Mouse (Mus musculus) retina, embryonic 14.5 days (tissue): ENCODE data around the gene Cd276.
"Not testable (repeated sequence)": the region's sequence is repeated elsewhere in the genome, so short reads cannot be mapped to it uniquely, and the experiment has no call there.

Experiments
- DNase-seq: peaks from one replicate; pipeline ENCODE4 v3.0.0-alpha.2; 2015; ENCODE audit warnings: low spot score

The Cd276 gene

DNA sequence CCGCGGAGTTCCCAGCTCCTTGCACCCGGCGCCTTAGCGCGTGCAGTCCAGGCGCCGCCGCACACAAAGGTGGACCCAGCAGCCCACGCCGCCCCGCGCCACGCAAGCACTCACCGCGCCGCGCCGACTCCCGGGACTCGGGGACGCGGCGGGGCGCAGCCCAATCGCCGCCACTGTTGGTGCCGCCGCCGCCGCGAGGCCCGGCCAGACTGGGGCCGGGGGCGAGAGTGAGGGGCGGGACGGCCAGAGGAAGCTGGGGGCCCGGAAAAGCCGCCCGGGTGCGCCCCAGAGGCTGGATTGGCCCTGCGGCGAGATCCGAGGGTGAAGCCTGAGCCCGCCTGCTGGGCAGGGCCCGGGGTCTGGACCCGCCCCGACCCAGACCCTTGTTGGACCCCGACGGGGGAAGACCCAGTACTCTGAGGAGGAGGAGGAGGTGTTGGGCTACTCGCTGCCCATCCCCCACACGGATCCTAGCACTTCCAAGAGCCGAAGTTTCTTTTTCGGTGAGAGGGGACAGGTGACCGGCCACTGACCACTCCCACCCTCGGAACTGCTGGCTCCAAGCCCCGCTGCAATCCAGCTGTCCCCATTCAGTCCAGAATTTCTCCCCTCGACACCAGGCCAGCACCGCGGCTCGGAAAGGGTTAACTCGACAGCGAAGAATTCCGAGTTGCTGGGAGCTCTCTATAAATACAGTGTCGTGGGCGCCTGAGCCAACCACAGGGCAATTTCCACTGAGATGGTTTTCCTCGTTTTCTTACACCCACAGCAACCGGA is at the start of gene Cd276:
Gene Cd276 (minus strand): TSS at position 530 of the 777 bp plus-strand sequence.
- DNase-seq: peak; percentile 76

DNA sequence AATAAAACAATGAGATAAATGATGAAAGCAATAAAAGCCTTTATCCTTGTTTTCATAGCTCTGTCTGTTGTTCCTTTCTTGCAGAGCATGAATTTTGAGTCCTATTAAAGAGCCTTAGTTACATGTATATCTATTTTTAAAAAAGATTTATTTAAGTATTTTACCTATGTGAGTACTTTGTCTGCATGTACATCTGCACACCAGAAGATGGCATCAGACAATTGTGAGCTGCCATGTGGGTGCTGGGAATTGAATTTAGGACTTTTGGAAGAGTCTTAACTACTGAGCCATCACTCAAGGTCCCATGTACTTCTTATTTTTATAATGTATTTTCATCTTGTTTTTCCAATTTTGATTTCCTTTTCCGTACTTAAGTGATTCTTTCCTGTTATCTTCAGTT is 40.1 kb upstream of the Cd276 start:
- no peak for DNase-seq

DNA sequence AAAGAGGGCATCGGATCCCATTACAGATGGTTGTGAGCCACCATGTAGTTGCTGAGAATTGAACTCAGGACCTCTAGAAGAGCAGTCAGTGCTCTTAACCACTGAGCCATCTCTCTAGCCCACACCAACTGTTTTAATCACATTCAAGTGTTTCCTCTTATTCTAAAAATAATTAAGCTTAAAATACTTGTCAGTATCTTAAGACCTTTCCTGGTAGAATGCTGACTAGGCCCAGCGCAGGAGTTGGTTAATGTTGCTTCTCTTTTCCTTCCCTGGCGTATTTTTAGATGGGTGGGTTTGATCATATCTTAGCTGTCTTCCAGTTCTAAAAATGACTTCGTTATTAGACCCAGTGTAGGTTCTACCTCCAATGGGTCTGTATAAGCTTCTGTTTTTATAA is 33.4 kb upstream of the Cd276 start:
- no peak for DNase-seq

DNA sequence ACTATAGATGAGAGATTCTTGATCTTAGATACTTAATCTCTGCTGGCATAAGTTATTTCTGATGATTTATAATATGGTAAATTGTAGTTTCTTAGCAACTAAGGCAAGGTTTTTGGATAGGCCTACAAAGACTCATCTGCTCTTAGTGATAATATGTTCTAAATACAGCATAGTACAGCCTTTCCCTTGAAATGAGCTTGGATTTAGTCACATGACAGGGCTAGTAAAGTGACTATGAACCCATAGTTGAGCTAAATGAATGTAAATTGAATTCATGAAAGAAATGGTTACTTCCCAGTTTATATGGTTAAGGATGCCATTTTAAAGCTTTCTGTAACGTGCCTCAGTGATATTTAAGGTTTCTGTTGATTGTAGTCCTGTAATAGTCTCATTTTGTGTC is 29.1 kb upstream of the Cd276 start:
- no peak for DNase-seq

DNA sequence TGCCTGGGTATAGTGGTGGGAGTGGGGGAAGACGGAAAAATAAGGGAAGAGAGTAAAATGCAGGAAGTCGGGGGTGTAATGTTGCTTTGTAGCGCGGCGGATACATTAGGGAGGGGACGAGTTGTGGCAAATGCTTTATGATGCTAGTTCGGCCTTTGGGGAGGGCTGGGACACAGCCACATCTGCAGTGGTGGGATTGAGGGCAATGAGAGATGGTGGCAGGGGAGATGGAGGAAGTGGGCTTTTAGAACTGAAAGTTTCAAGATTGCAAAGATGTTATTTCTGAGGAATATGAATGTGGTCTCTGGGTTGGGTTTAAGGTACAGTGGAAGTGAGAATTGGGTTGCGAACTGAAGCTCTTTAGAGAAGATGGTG is 28.0 kb upstream of the Cd276 start:
- peak; percentile 39 for DNase-seq

DNA sequence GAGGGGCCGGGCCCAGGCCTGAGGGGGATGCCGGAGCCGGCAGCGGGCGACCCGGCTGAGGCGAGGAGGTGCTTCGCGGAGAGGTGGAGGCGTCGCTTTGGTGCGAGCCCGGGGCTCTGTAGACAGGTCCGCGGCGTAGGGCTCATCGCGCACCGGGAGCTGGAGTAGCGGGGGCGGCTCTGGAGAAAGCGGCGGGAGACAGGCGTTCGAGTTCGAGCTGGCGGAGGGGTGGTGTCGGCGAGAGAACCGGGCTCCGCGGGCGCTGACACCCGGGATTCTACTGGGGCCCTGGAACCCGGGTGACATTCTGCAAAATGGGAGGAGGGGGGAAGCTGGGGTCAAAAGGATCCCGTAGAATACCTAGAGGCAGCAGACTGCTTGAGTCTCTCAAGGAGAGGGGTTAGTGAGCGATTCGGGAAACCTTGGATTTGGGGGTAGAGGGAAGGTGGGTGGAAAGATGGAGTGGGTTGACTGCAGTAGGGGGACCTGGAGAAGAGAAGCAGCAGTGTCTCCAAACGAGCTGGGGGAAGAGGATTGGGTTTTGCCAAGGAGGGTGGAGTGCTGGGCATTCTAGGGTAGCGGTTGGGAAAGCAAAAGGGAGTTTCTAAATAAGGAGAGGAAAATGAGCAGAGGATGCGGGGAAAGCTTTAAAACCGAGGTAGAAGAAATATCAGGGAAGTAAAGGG is 27.5 kb upstream of the Cd276 start:
- no peak for DNase-seq

DNA sequence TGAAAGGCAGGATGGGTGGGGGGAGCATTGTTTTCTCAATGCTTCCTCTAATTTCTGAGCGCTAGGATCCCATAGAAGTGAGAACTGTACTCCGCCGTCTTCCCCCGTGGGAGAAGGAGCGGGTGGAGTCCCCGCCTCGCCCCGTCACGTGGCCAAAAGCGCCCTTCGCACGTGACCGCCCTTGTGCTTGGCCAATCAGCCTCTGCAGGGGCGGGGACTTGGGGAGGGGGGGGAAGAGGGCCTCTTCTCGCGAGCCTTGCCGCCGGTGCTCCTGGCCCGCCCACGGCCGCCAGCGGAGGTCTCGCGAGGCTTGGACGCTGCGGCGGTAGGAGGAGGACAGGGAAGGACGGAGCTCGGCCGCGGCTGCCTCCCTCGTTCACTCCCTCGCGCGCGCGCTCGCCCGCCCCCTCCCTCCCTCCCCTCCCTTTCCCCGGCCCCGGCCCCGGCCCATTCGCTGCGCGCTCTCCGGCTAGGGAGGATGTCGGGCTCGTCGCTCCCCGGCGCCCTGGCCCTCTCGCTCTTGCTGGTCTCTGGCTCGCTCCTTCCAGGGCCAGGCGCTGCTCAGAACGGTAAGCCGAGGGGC is 26.8 kb upstream of the Cd276 start, which contains the start of gene Nptn:
Gene Nptn (plus strand): TSS at position 283 of the 583 bp plus-strand sequence.
- DNase-seq: peak; percentile 98

DNA sequence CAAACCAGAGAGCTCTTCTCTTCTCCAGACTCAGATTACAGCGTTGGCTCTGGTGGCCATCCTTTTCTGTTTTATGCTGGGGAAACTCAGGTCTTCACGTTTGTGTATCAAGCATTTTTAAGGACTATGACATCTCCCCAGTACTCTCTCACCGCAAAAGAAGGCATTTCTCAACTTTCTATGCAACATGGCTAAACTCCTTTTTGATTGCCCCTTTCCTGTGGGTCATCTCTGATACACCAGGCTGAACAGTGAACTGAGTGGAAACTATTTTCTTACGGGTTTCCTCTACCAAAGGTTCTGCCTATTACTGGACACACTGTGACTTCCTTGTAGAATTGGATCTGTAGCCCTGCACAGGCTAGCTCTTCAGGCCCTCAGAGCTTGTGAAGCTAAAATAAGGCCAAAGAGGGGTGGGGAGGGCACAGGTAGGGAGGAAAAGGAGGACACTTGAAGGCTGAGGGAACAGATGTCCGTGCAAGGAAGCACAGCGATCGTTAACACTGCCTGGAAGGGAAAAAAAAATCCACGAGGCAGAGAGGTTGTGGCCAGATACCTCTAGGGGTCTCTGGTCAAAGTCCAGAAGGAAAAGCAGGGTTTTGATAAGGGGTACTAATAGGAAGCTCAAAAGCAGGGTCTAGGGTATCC is 26.2 kb upstream of the Cd276 start:
- no peak for DNase-seq

DNA sequence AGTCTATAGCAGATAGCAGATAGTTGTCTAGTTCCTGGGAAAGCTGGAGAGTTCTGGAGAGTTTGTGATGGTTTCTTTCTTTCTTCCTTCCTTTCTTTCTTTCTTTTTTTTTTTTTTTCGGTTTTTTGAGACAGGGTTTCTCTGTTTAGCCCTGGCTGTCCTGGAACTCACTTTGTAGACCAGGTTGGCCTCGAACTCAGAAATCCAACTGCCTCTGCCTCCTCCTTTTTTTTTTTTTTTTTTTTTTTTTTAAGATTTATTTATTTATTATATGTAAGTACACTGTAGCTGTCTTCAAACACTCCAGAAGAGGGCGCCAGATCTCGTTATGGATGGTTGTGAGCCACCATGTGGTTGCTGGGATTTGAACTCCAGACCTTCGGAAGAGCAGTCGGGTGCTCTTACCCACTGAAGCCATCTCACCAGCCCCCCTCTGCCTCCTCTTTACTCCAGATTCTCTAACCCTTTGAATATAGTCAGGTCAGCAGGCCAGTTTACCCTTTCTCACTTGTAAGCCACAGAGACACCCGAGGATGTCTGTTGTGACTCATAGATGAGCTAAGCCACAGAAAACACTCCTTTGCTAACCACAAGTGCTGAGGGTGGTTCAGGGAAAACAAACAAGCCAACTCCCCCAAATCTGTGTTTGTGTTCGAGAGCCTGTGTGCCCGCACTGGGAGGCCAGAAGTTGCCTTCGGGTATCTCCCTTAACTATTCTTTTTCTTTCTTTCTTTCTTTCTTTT is 25.4 kb upstream of the Cd276 start:
- DNase-seq: not testable (repeated sequence)

DNA sequence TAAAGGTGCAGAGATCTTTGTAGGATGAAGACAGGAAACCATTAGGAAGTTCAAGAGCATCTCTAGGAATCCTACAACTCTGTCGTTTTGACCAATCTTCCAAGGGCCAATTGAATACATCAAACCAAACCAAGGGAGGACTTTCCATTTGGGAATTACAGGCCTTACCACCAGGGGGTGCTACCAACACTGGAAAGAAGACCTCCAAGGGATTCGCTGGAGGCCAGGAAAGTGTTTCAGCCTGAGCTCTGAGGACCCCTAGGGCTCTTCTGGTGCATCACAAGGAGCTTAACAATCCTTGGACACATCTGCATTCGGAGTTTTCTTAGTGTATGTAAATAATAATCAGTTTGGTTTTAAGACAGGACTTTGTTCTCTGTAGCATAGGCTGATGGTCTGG is 23.4 kb upstream of the Cd276 start:
- peak; percentile 93 for DNase-seq

DNA sequence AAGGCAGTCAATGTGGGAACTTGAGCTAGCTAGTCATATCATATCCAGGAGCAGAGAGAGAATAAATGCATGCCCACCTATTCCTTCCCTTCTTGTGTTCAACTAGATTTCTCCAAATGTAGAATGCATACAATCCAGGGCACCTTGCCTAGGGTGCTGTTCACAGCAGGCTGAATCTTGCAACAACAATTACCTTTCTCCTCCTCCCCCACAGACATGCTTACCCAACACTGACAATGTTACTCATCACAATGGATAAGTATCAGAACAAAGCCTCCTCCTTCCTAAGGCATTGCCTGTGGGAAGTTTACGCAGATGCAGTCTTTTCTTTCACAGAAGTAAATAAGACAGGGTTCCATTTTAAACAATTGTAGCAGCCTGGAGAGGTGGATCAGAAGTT is 15.8 kb upstream of the Cd276 start:
- no peak for DNase-seq

DNA sequence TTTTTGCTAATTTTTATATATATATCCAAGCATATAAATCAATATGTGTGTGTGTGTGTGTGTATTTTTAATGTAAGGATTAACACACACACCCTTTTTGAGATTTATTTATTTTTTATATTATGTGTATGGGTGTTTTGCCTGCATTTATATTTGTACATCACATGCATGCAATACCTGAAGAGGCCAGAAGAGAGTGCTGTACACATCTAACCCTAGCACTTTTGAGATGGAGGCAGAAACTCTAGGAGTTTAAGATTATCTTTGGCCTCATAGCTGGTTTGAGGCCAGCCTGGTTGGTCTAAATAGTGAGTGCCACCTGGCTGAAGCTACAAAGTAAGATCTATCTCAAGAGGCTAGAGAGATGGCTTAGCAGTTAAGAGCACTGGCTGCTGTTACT is 12.4 kb upstream of the Cd276 start:
- peak; percentile 63 for DNase-seq

DNA sequence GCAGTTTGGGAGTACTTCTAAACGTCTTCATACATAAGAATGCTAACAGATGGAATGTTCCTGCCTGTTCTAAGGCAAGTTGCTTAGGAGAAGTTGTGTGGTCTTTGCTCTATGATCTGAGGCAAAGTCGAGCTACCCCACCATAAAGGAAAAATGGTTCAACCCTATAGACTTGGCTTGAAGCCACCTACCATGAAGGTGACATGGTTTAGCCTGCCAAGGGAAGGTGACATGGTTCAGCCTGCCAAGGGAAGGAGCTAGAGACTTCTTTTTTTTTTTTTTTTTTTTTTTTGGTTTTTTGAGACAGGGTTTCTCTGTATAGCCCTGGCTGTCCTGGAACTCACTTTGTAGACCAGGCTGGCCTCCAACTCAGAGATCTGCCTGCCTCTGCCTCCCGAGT is 10.7 kb upstream of the Cd276 start:
- not testable (repeated sequence) for DNase-seq

DNA sequence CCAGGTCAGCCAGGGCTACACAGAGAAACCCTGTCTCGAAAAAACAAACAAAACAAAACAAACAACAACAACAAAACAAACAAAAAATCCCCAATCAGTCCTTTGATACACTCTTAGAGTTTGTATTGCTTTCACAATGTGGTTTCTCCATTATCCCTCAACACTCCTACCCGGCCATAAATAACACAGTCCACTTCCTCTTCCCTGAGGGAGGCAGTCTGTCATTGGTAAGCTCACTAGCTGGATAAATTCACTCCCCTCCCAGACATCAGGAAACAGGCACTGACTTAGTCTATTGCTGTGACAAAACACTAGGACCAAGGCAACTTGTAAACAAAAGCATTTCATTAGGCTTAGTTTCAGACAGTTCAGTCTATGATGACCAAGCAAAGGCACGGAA is 5.0 kb upstream of the Cd276 start:
- DNase-seq: no peak

DNA sequence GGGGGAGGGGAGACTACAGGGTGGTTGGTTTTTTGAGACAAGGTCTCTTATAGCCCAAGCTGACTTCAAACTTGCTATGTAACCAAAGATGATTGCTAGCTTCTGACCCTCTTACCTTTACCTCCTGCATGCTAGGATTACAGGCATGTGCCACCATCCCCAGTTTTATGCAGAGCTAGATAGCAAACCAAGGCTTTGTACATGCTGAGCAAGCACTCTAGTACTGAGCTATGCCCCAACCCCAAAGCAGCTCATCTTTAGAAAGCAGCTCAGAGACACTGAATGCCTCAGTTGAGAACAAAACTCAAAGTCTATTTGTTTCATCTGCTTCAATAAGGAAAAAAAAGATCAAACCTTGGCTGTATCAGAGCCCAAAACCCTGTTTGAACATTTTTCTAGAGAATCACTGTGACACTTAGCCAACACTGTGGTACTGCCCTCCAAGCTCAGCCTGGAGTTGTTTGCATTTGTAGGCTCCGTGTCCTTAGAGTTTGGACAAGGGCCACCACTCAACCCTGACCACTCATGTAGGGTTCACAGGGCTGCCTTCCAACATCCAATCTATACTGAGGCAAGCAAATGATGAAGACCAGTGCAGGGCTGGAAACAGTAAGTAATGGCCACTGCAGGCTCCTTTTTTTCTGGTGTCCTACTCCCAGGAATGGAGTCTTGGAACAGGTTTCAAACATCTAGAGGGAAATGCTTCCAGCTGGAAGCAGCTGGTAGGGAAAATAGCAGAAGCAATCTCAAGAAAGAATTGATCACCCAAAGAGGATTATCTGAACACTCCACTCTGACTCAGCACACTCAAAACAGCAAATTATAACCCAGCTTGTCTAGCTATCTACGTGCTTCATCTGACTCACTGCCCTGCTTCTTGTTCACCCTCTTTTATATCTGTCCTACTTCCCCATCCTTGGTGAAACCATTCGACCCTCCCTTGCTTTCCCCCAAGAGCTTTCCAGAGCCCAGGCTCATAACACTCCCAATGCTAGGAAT is 2.5 kb upstream of the Cd276 start:
- DNase-seq: no peak

DNA sequence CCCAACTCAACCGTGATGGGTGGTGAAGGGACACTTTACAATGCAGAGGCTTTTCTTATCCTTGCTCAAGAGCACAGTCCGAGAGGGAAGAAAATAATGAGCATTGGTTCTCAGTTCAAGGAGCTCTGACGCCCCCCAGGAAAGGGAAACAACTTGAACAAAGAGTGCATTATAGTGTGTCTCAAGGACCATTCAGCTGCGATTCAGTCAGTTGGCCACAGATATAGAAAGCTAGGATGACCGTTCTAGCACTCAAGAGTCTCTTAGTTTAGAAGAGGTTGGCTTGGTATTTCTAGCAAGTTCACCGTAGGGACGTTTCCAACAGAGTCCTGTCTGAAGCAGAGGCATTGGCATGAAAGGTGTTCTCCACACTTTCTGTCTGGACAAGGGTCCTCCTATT is 1.4 kb upstream of the Cd276 start:
- DNase-seq: no peak

DNA sequence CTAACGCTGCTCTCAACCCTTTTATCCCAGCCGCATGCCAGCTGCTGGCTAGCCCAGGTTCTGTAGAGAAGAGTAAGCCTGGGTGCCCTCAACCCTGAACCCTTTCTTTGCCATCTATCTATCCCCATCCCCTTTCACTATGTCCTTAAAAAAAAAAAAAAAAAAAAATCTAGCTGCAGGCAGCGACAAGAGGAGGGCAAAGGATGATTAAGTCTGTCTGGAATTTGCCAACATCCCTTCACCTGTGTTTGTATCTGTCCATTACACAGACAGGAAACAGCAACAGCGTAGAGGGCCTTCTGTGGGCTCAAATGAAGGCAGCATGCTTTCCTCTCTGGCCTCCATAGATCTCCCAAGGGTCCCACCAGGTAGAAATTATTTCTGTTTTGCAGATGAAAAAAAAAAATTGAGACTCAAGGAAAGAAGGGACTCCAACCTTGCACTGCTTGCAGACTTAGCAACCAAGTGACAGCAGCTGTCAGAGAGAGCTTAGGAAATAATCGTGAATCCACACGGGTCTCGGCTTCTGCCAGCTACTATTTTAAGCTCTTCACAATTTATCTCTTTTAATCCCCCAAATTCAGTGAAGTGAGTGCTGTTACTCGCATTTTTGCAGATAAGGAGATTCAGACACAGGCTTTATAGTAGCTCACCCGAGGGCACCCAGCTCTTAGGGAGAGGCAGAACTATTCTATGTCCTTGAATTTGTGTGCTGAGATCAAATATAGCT is 613 bp upstream of the Cd276 start:
- no peak for DNase-seq

DNA sequence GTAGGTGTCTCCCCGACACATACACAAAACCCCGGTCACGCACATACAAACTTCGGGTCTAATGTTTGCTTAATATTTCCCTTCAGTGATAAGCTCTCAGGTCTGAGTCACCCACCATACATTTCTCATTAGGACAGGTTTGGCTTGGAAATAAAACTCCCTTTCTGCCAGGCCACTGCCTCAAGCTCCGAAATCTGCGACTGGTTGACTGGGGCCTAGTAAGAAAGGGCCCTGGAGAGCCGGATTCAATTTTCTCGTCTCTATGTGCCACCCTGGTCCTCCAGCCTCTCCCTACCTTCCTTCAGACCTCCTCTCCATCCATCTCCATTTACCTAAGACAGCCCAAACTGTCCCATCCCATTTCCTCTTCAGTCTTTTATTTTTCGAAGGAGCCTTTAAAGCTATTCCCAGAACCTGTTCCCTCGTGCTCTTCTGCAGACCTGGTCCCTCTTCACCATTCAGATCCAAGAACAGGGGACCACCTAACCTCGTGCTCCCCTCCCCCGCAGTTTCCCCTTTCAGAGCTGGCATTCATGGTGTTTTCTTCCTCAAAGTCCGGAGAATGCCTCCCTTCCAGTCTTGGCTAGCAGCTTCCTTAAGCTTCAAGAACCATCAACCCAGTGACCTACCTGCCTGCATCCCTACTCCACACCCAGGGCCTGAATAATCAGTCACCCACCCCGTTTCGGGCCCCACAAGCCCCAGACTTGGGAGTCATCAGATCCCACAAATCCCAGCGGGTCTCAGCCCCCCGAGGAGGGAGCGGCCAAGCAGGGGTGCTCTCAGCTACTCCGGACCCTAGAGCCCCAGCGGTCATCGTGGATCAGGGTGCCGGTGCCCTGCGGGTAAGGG is 955 bp downstream of the Cd276 start:
- no peak for DNase-seq

DNA sequence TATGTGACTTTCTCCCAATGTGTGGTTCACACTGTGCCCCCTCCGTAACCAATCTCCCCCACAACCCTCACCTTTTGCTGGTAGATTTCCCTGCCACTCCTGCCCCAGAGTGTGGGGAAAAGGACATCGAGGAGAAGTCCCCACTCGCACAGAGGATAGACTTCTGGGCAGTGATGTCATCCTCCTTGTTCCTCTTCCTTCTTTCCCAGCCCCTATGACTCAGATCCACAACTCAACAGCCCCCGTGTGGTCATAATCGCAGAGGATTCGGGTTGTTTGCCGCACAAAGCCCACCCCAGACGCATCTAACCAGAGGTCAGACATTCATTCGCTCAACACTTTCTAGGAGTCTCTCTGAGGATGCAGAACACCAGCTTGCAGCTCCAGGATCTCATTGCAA is 3.2 kb downstream of the Cd276 start:
- DNase-seq: no peak
